8 mouse cellular contexts compared by ENCODE assay signal in genomic region chr17:46888511-46889212, GRCm38 (mm10). TPM values are rescaled to one million over a fixed set of nuclear protein-coding genes. Genes with fewer than 3 reads are reported as not detected.
DNase-seq lines count a peak whose midpoint lies in the region; ATAC-seq and TF ChIP-seq lines count a peak whose summit lies in the region.

No protein-coding gene starts in this region.

- peak overlapping the region; percentile 96 for H3K4me2 ChIP-seq in forebrain, embryonic 12.5 days
- H3K4me2 ChIP-seq in limb, embryonic 12.5 days: peak overlapping the region; percentile 80
- H3K4me2 ChIP-seq in midbrain, embryonic 13.5 days (replicated peaks): peak overlapping the region; percentile 81

- TF ChIP-seq CTCF in layer of hippocampus, adult 2 months (conservative IDR thresholded peaks at IDR 0.05): peak; percentile 86

- peak; percentile 59 to 61 for DNase-seq in layer of hippocampus, adult 2 months (ENCODE audit: low spot score in 2 of 2)
- no peak for DNase-seq in layer of hippocampus, postnatal 25 days (ENCODE audit: extremely low spot score in 1 of 2, low spot score in 1 of 2)
- DNase-seq in brain, adult 2 months (ENCODE audit: low read depth, low spot score): peak; percentile 90
- DNase-seq in induced T-regulatory cell, adult 2 months (ENCODE audit: low read depth): peak; percentile 87
- DNase-seq in thymus, postnatal 25 days: peak; percentile 54

- 36% methylated on average over 16 of the region's 16 CpGs for WGBS in forebrain, embryonic 12.5 days
- 35% methylated on average over 16 of the region's 16 CpGs for WGBS in limb, embryonic 12.5 days
- WGBS in midbrain, embryonic 13.5 days: 39% methylated on average over 16 of the region's 16 CpGs

- ATAC-seq in forebrain, embryonic 12.5 days (ENCODE audit: low FRiP score): no peak
- no peak for ATAC-seq in limb, embryonic 12.5 days (ENCODE audit: insufficient number of reproducible peaks, insufficient read depth, low FRiP score, low TSS enrichment, low read depth)
- no peak for ATAC-seq in midbrain, embryonic 13.5 days

- peaks cover 37% of the 10 kb centered on the region for H3K4me1 ChIP-seq in forebrain, embryonic 12.5 days
- H3K4me1 ChIP-seq in limb, embryonic 12.5 days (replicated peaks): peaks cover 28% of the 10 kb centered on the region
- H3K4me1 ChIP-seq in midbrain, embryonic 13.5 days (replicated peaks): peaks cover 46% of the 10 kb centered on the region

- no peaks in the 10 kb centered on the region for H3K9me3 ChIP-seq in forebrain, embryonic 12.5 days
- no peaks in the 10 kb centered on the region for H3K9me3 ChIP-seq in limb, embryonic 12.5 days
- no peaks in the 10 kb centered on the region for H3K9me3 ChIP-seq in midbrain, embryonic 13.5 days

- H3K4me3 ChIP-seq in layer of hippocampus, adult 2 months: peak overlapping the region; percentile 66
- peak overlapping the region; percentile 73 for H3K4me3 ChIP-seq in forebrain, embryonic 12.5 days (replicated peaks)
- H3K4me3 ChIP-seq in limb, embryonic 12.5 days (replicated peaks): peak overlapping the region; percentile 94
- peak overlapping the region; percentile 73 for H3K4me3 ChIP-seq in midbrain, embryonic 13.5 days (replicated peaks)

- H3K36me3 ChIP-seq in forebrain, embryonic 12.5 days (replicated peaks): 0 out of 2 replicates have a peak, but pooled peaks cover 3% of the 10 kb centered on the region
- H3K36me3 ChIP-seq in limb, embryonic 12.5 days: peaks cover 13% of the 10 kb centered on the region
- no peaks in the 10 kb centered on the region for H3K36me3 ChIP-seq in midbrain, embryonic 13.5 days

- H3K27me3 ChIP-seq in forebrain, embryonic 12.5 days: no peaks in the 10 kb centered on the region
- no peaks in the 10 kb centered on the region for H3K27me3 ChIP-seq in limb, embryonic 12.5 days
- no peaks in the 10 kb centered on the region for H3K27me3 ChIP-seq in midbrain, embryonic 13.5 days

- peak overlapping the region; percentile 70 for H3K9ac ChIP-seq in forebrain, embryonic 12.5 days
- peak overlapping the region; percentile 80; the same call in 1 of the 2 replicates for H3K9ac ChIP-seq in limb, embryonic 12.5 days (replicated peaks)
- peak overlapping the region; percentile 81 for H3K9ac ChIP-seq in midbrain, embryonic 13.5 days (replicated peaks)

- peak overlapping the region; percentile 99 for H3K27ac ChIP-seq in layer of hippocampus, adult 2 months
- H3K27ac ChIP-seq in forebrain, embryonic 12.5 days: no peak overlapping the region
- H3K27ac ChIP-seq in limb, embryonic 12.5 days: peak overlapping the region; percentile 99
- H3K27ac ChIP-seq in midbrain, embryonic 13.5 days: peak overlapping the region; percentile 97

RNA-seq across cellular contexts. Expression of gene Tbcc, which starts 1.8 kb away (rescaled TPM):
- total RNA-seq in layer of hippocampus, adult 2 months (2021): 10 to 100 TPM; 27.3 to 36.3 TPM
- 10 to 100 TPM; 34.6 to 36.7 TPM for total RNA-seq in layer of hippocampus, postnatal 25 days (2021)
- polyA plus RNA-seq in forebrain, embryonic 12.5 days (2016; fragmentation: Nextera tagmentation; extraction: Ambion mirVana): 63.2 and 67.3 TPM in 2 replicates
- 71.7 and 78.7 TPM in 2 replicates for polyA plus RNA-seq in limb, embryonic 12.5 days (2016; fragmentation: Nextera tagmentation; extraction: Ambion mirVana)
- polyA plus RNA-seq in midbrain, embryonic 13.5 days (2015; fragmentation: Nextera tagmentation; extraction: Ambion mirVana): 56.6 and 68.3 TPM in 2 replicates

RNA-seq across cellular contexts. Expression of gene Prph2, which starts 21.6 kb away (rescaled TPM):
- not detected for total RNA-seq in layer of hippocampus, adult 2 months (2021)
- not detected for total RNA-seq in layer of hippocampus, postnatal 25 days (2021)
- polyA plus RNA-seq in forebrain, embryonic 12.5 days (2016; fragmentation: Nextera tagmentation; extraction: Ambion mirVana): not detected in 2 replicates
- not detected in 2 replicates for polyA plus RNA-seq in limb, embryonic 12.5 days (2016; fragmentation: Nextera tagmentation; extraction: Ambion mirVana)
- polyA plus RNA-seq in midbrain, embryonic 13.5 days (2015; fragmentation: Nextera tagmentation; extraction: Ambion mirVana): not detected in 2 replicates

RNA-seq across cellular contexts. Expression of gene Bicral, which starts 30.4 kb away (rescaled TPM):
- total RNA-seq in layer of hippocampus, adult 2 months (2021): 10 to 100 TPM; 56.1 to 61.3 TPM
- total RNA-seq in layer of hippocampus, postnatal 25 days (2021): 10 to 100 TPM; 47.5 to 60.3 TPM
- 7.1 and 7.5 TPM in 2 replicates for polyA plus RNA-seq in forebrain, embryonic 12.5 days (2016; fragmentation: Nextera tagmentation; extraction: Ambion mirVana)
- 4.4 and 4.8 TPM in 2 replicates for polyA plus RNA-seq in limb, embryonic 12.5 days (2016; fragmentation: Nextera tagmentation; extraction: Ambion mirVana)
- 9.4 and 9.6 TPM in 2 replicates for polyA plus RNA-seq in midbrain, embryonic 13.5 days (2015; fragmentation: Nextera tagmentation; extraction: Ambion mirVana)

Comparison
In these comparisons a context has a peak if more than half of its experiments do, and no peak if none do; other contexts are left out.
1. DNase-seq: peak in layer of hippocampus, adult 2 months (2 of 2), brain, adult 2 months (single experiment), induced T-regulatory cell, adult 2 months (single experiment) and thymus, postnatal 25 days (single experiment); none in layer of hippocampus, postnatal 25 days (0 of 2).
2. Peak in every context shown above with its lines, with median percentiles within 50 percentile points of each other: H3K4me3 ChIP-seq, H3K4me2 ChIP-seq and H3K9ac ChIP-seq.